Mouse (Mus musculus) liver, embryonic 16.5 days (tissue): ENCODE results near the gene Adamts13. TPM values are rescaled to one million over a fixed set of nuclear protein-coding genes. Genes with fewer than 3 reads are reported as not detected.
A peak's percentile ranks its signal among the peaks of the same experiment; 100 is the strongest.

ENCODE experiments used
- ATAC-seq: fragments of 200-750 bp; cut with Nextera tagmentation; 2 replicates; pipeline ENCODE4 v1.8.0; 2017; ENCODE audit warnings: low read depth, mild to moderate bottlenecking, moderate number of reproducible peaks, moderate library complexity
- H3K27ac ChIP-seq: fragments of 300-500 bp; sonication (generic); 2 replicates; pipeline ENCODE4 v1.5.1; 2014; ENCODE audit warnings: mild to moderate bottlenecking, low read length
- H3K27me3 ChIP-seq: fragments of 300-500 bp; sonication (generic); 2 replicates; pipeline ENCODE4 v1.6.1; 2014; ENCODE audit warnings: low read depth, low read length, mixed read lengths; ENCODE audit not compliant: control insufficient read depth, insufficient read depth
- H3K36me3 ChIP-seq: fragments of 300-500 bp; sonication (generic); 2 replicates; pipeline ENCODE4 v1.6.1; 2014; ENCODE audit warnings: mild to moderate bottlenecking; ENCODE audit not compliant: control insufficient read depth, insufficient read depth
- H3K4me1 ChIP-seq: fragments of 300-500 bp; sonication (generic); 2 replicates; pipeline ENCODE4 v1.6.1; 2014; ENCODE audit warnings: low read depth, low read length, mixed read lengths; ENCODE audit not compliant: control insufficient read depth
- H3K4me2 ChIP-seq: fragments of 300-500 bp; sonication (generic); 2 replicates; pipeline ENCODE4 v1.6.1; 2014; ENCODE audit warnings: low read depth, low read length, mixed read lengths
- H3K4me3 ChIP-seq: fragments of 300-500 bp; sonication (generic); 2 replicates; pipeline ENCODE4 v1.5.1; 2014; ENCODE audit warnings: low read depth, mild to moderate bottlenecking, low read length
- H3K9ac ChIP-seq: fragments of 300-500 bp; sonication (generic); 2 replicates; pipeline ENCODE4 v1.6.1; 2014; ENCODE audit warnings: low read depth, low read length
- H3K9me3 ChIP-seq: fragments of 300-500 bp; sonication (generic); replicated peaks from 2 replicates; pipeline ENCODE4 v1.6.1; 2016; ENCODE audit warnings: low read length; ENCODE audit not compliant: control insufficient read depth
- WGBS: fragments of 180-500 bp; shearing (Covaris S2); extraction: QIAGEN DNeasy Blood & Tissue Kit; methylation state at CpG from one replicate; pipeline ENCODE4 v1.1.7; 2014; ENCODE audit not compliant: insufficient replicate concordance; 5-methylcytosine and 5-hydroxymethylcytosine counted together
- polyA plus RNA-seq: library from polyadenylated mRNA; unstranded; fragments of >200 nt; fragmentation: Nextera tagmentation; extraction: Ambion mirVana; gene quantifications from 2 replicates; pipeline ENCODE4 v1.2.1, GENCODE M21; 2015

Gene Adamts13
- polyA plus RNA-seq, 1 experiment from 2014 or later, result 2.0 TPM

DNA sequence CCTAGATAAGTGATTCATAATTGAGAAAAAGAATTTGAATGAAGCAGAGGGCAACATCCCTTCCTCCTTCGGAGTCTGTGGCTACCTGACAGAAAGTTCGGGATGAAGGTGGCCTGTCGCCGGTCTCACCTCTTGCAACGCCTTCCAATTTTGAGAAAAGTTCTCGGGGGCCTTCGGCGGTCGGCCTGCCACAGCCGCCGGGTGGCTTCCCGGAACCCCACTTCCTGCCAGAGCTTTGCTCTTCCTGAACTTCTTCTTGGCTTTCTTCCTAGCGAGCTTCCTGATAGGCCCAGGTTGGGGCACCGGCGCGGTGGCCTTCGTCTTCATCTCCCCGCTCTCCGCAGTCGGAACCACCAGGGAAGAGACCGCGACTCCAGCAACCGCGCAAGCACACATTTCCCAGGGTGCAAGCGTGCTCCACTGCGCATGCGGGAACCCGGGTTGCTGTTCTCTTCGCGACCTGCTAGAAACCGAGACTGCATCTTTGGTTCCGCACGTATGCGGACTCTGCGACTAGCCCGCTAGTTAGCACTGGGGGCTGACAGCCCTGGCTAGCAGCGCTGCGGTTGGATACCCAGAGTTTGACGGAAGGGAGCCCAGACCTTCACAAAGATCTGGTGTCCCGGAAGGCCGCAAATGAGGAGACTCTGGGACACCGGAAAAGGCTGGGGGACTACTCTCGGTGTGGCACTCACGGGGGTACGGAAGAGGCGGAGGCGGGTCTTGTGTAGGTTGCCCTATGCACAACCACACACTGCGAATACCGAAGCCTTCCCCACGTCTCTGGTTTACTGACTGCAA is 9.1 kb upstream of the Adamts13 start, which contains the start of gene Rexo4:
TSS of gene Rexo4 (minus strand) at position 464 of the 801 bp plus-strand sequence.
- peak within 1 kb of the TSS; percentile 91 for H3K4me3 ChIP-seq
- under 1% methylated on average over 50 of the region's 50 CpGs for WGBS
- H3K4me2 ChIP-seq, result peak within 1 kb of the TSS; percentile 79
- H3K36me3 ChIP-seq, result peaks cover 6% of the 10 kb centered on the region
- peak within 1 kb of the TSS; percentile 89 for H3K9ac ChIP-seq
- H3K27ac ChIP-seq, result peak within 1 kb of the TSS; percentile 96
- no peaks in the 10 kb centered on the region for H3K9me3 ChIP-seq
- peak; percentile 92 for ATAC-seq
- no peaks in the 10 kb centered on the region for H3K27me3 ChIP-seq
- H3K4me1 ChIP-seq, result peaks cover 25% of the 10 kb centered on the region

DNA sequence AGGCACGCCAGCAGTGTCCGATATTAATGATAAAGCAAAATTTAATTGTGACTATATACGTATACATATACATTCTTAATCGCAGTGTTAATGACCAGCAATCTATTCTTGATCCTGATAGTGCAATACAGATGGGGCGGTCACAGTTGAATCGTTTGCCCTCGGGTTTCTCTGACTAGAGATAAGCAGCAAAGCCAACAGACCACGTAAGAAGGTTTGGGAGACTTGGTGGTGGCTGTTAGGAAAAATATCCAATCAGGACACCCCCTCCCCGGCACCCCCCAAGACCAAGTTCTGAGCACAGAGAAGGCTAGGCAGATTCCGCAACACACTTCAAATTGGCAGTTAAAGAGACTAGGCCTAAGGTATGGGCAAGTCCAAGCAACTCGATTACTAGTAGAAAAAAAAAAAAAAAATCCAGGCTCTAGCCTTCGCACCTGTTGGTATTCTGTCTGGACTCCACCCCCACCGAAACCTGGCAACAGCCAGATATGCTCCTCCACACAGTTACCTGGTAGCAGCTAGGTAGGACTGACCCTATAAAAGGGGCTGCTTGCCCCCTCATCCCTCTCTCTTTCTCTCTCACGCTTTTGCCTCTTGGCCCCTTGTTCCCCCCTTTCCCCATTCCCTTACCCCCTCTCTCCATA is 8.4 kb upstream of the Adamts13 start:
- Histone ChIP-seq H3K27me3 (no peaks in the 10 kb centered on the region), H3K9me3 (no peaks in the 10 kb centered on the region), H3K4me1 (peaks cover 25% of the 10 kb centered on the region), H3K9ac (peak overlapping the region; percentile 89), H3K4me2 (peak overlapping the region; percentile 79), H3K27ac (peak overlapping the region; percentile 96), H3K4me3 (peak overlapping the region; percentile 91), H3K36me3 (peaks cover 5% of the 10 kb centered on the region)
- WGBS, result 17% methylated on average over 14 of the region's 14 CpGs
- ATAC-seq, result no peak; the same call in 1 of the 2 replicates

DNA sequence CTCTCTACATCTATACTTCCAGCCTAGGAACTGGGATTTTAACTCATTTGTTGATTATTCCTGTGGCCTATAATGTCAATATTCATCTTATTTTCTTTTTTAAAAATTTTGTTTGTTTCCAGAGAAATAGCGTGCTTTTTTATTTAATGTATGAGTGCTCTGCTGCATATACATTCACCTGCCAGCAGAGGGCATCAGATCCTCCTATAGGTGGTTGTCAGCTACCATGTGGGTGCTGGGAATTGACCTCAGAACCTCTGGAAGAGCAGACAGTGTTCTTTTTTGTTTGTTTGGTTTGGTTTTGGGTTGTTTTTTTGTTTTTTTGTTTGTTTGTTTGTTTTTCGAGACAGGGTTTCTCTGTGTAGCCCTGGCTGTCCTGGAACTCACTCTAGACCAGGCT is 6.0 kb upstream of the Adamts13 start:
- no peak overlapping the region for H3K27ac ChIP-seq
- no peaks in the 10 kb centered on the region for H3K27me3 ChIP-seq
- no peaks in the 10 kb centered on the region; the same call in 1 of the 2 replicates for H3K36me3 ChIP-seq
- no peak overlapping the region for H3K4me2 ChIP-seq
- no peak overlapping the region for H3K4me3 ChIP-seq
- no peak for ATAC-seq
- no peaks in the 10 kb centered on the region for H3K9me3 ChIP-seq
- H3K4me1 ChIP-seq, result peaks cover 17% of the 10 kb centered on the region
- H3K9ac ChIP-seq, result no peak overlapping the region
- 73% methylated on average over 2 of the region's 2 CpGs for WGBS

DNA sequence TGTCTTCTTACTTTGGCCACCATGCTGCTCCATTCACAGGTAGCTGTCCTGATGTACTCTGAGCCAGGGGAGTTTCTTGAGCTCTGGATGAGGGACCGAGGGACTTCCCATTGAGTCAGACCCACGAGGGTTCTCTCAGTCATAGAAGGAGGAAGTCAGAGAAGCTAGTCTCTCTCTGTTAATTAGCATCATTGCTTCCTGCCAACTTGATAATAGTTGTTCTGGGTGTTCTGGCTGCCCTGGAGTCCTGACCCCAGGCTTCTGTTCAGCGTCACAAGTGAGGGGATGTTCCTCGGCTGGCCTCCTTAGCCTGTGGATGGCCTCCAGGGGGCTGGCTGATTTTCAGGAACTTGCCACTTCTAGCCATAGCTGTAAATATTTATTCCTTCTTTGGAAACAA is 744 bp downstream of the Adamts13 start:
- ATAC-seq, result peak; percentile 31
- Histone ChIP-seq H3K36me3 (no peaks in the 10 kb centered on the region), H3K9me3 (no peaks in the 10 kb centered on the region), H3K27ac (no peak overlapping the region), H3K4me2 (no peak overlapping the region), H3K4me3 (no peak overlapping the region), H3K4me1 (no peaks in the 10 kb centered on the region), H3K9ac (no peak overlapping the region), H3K27me3 (no peaks in the 10 kb centered on the region)
- 8% methylated on average over 4 of the region's 4 CpGs for WGBS

DNA sequence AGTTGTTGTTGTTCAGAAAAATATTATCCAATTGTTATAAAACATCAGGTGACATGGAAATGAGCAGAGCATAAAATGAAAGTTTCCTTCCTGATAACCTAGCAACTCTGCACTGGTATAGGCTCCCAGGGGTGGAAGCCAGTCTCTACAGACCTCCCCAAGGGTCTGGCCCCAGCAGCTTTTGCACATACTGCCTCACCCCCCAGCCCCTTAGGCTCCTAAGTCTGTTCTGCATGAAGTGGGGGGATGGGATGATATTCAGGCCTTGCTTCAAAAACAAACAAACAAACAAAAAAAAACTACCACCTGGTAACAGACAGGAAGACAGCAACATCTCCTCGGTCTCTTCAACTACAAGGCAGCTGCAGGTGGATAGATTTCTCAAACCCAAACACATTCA is 7.1 kb downstream of the Adamts13 start:
- WGBS, result 44% methylated on average over 1 of the region's 1 CpGs
- no peak overlapping the region for H3K27ac ChIP-seq
- no peaks in the 10 kb centered on the region; the same call in 1 of the 2 replicates for H3K4me1 ChIP-seq
- ATAC-seq, result no peak
- H3K9ac ChIP-seq, result no peak overlapping the region
- H3K4me3 ChIP-seq, result no peak overlapping the region
- no peaks in the 10 kb centered on the region for H3K27me3 ChIP-seq
- no peaks in the 10 kb centered on the region for H3K36me3 ChIP-seq
- no peak overlapping the region for H3K4me2 ChIP-seq
- H3K9me3 ChIP-seq, result no peaks in the 10 kb centered on the region

DNA sequence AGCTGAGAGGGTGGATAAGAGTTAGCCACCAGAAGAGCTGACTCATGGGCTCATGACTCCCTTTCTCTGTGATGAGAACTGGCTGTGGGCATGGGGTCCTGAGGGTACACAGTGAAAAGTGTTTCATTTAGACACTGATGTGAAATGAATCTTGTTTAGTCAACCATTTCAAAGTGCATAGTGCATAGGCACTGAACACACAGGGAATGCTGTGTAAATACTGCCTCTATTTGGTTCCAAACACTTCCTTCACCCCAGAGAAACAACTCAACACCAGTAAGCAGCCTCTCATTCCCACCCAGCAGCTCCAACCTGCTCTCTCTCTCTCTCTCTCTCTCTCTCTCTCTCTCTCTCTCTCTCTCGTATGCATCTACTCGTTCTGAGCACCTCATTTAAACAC is 11.0 kb downstream of the Adamts13 start:
- Histone ChIP-seq H3K9ac (no peak overlapping the region), H3K9me3 (no peaks in the 10 kb centered on the region), H3K4me2 (no peak overlapping the region), H3K4me3 (no peak overlapping the region), H3K27ac (no peak overlapping the region), H3K27me3 (no peaks in the 10 kb centered on the region), H3K4me1 (no peaks in the 10 kb centered on the region; the same call in 1 of the 2 replicates), H3K36me3 (no peaks in the 10 kb centered on the region)
- ATAC-seq, result peak; percentile 74
- WGBS, result 53% methylated on average over 2 of the region's 2 CpGs

DNA sequence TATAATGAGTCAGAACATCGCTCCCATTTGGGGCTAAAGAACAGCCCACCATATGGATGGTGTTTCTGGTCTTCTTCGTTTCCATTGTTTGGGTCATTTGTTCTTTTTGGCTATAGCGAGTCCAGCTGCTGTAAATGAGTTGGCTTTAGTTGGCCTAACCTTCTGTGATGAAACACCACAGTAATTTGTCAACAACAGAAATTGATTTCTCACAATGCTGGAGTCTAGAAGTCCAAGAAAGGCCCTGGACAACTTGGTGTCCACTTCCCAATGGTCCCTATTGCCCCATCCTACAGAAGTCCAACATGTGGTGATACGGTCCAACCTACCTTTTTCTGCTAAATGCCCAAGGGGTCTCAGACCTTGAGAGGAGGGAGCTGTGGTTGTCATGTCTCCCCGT is 11.4 kb downstream of the Adamts13 start:
- H3K27ac ChIP-seq, result no peak overlapping the region
- H3K4me3 ChIP-seq, result no peak overlapping the region
- no peaks in the 10 kb centered on the region for H3K36me3 ChIP-seq
- no peak overlapping the region for H3K4me2 ChIP-seq
- H3K9me3 ChIP-seq, result no peaks in the 10 kb centered on the region
- H3K4me1 ChIP-seq, result no peaks in the 10 kb centered on the region; the same call in 1 of the 2 replicates
- ATAC-seq, result peak; percentile 45
- H3K27me3 ChIP-seq, result no peaks in the 10 kb centered on the region
- WGBS, result 62% methylated on average over 5 of the region's 5 CpGs
- no peak overlapping the region for H3K9ac ChIP-seq

DNA sequence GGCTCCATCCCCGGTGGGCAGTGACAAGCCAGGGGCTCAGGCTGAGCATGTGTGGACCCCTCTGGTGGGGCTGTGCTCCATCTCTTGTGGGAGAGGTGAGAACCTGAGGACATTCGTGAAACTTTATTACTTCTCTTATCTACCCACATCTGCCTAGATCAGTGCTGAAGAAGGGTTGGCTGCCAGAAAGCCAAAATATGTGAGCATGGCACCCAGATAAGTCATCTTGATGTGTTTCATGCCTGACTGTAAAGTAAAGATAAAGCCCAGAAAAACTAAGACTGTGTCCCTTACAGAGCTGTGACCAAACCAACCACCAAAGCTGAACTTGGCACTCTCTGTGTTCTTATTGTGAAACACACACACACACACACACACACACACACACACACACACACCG is 20.7 kb downstream of the Adamts13 start:
- H3K27ac ChIP-seq, result no peak overlapping the region
- no peak overlapping the region for H3K4me2 ChIP-seq
- no peaks in the 10 kb centered on the region for H3K4me1 ChIP-seq
- H3K27me3 ChIP-seq, result no peaks in the 10 kb centered on the region
- 58% methylated on average over 3 of the region's 3 CpGs for whole genome bisulfite sequencing
- 0 out of 2 replicates have a peak, but pooled peaks have one; percentile 21 for ATAC-seq
- H3K36me3 ChIP-seq, result no peaks in the 10 kb centered on the region
- no peaks in the 10 kb centered on the region for H3K9me3 ChIP-seq
- no peak overlapping the region for H3K9ac ChIP-seq
- H3K4me3 ChIP-seq, result no peak overlapping the region

DNA sequence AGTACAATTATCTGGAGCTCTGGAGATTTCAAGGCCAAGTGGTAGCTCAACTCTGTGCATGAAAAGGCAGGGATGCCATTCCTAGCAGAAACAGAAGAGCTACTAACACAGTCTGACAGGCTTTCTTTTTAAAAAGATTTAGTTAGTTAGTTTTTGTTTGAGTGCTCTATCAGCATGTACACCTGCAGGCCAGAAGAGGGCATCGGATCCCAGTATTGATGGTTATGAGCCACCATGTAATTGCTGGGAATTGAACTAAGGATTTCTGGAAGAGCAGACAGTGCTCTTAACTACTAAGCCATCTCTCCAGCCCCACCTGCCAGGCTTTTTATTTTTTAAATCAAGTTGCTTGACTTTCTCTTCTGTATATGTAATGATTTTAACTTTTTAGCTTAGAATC is 24.3 kb downstream of the Adamts13 start:
- ATAC-seq, result no peak
- no peaks in the 10 kb centered on the region for H3K36me3 ChIP-seq
- H3K9ac ChIP-seq, result no peak overlapping the region
- H3K9me3 ChIP-seq, result no peaks in the 10 kb centered on the region
- H3K4me1 ChIP-seq, result no peaks in the 10 kb centered on the region
- WGBS, result 65% methylated on average over 1 of the region's 1 CpGs
- no peak overlapping the region for H3K27ac ChIP-seq
- H3K4me3 ChIP-seq, result no peak overlapping the region
- no peak overlapping the region for H3K4me2 ChIP-seq
- no peaks in the 10 kb centered on the region for H3K27me3 ChIP-seq
